Mouse (Mus musculus): ENCODE measurements around the gene Mapkapk5.

Gene Mapkapk5

GRCm38 (mm10) chr5:121545793-121546529, at the start of gene Mapkapk5:
Gene Mapkapk5 (minus strand): TSS chr5:121545905.
- peak; percentile 96 for DNase-seq

DNA sequence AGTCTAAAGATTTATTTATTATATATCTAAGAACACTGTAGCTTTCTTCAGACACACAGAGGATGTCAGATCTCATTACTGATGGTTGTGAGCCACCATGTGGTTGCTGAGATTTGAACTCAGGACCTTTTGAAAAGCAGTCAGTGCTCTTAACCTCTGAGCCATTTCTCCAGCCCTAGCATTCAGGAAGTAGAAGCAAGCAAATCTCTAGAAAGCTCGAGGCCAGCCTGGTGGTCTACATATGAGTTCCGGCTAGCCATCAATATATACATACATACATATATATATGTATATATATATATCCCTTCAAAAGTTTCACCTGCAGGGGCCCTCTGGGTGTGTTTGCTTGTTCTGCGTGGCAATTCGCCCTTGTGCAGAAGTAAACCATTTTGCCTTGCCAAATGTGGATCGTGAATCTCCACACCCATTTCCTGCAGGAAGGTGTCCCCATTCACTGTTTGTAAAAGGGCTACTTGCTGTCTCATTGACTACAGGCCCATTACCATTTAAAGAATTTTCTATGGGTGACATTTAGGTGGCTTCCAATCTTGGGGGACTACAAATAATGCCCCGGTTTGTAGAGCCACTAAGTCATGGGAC, 49.1 kb upstream of the Mapkapk5 start:
- no peak for DNase-seq

DNA sequence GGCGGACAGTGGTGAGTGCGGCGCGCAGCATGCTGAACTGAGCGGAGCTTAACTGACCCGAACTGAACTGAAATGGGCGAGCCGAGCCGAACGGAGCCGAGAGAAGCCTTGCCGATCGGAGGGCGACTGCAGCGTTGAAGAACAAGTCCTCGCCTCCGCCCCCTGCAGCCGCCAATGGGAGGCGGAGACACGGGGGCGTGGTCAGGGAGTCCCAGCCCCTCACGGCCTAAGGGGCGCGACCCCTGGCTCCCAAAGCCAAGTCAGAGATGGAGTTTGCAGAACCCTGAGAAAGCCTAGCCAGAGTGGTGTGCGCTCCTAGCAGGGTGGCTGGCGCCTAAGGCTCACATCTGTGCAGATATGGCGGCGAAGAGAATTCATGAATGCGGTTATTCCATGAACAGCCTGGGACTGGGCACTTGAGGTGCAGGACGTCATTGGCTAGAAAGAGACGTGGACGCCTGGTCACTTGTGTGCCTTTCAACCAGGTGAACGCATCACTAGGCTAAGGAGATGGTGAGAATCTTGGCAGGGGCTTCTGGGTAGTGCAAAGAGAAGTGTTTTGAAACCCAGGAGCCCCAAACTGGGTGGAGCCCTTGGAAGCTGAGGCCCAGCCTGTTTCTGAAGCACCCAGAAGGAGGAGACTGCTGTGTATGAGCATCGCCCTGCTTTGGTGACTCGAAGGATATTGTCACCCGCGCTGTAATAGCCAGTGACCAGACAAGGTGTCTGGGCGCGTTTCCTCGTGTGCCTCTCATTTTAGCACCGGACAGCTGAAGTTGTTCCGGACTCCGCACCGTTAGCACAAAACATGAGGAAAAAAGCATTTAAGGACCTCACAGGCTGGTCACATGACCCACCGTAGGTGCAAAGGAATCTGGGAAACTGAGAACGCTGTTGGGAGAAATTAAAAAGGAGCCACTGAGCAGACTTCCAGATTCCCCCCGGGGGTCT, 48.0 kb upstream of the Mapkapk5 start, which contains the start of gene Aldh2:
Gene Aldh2 (minus strand): TSS at position 374 of the 951 bp plus-strand sequence.
- DNase-seq, result peak; percentile 93

DNA sequence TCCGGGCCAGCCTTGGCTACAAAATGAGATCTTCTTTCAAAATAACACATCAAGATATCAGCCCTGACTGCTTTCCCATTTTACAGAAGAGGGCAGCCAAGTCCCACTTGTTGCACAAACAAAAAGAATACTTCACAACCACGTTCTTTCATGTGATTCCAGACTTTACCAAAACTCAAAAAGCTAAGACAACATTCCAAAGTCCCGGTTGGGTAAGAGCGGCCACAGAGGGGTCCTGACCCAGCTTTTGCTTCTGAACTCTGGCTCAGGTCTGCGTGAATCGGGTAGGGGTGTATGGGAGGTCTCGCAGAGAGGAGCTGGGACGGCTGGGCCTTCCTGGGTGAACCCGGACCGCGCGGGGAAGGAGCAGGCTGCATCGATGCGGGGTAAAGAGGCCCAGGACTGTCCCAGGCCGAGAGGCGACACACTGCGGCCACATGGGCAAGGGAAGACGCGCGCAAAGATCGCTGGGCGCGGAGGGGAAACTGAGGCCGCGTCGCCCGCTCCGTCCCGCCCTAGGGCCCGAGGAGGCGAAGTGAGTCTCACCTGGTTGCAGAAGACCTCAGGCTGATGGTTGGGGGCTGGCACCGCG, 47.2 kb upstream of the Mapkapk5 start:
- peak; percentile 43 for DNase-seq

DNA sequence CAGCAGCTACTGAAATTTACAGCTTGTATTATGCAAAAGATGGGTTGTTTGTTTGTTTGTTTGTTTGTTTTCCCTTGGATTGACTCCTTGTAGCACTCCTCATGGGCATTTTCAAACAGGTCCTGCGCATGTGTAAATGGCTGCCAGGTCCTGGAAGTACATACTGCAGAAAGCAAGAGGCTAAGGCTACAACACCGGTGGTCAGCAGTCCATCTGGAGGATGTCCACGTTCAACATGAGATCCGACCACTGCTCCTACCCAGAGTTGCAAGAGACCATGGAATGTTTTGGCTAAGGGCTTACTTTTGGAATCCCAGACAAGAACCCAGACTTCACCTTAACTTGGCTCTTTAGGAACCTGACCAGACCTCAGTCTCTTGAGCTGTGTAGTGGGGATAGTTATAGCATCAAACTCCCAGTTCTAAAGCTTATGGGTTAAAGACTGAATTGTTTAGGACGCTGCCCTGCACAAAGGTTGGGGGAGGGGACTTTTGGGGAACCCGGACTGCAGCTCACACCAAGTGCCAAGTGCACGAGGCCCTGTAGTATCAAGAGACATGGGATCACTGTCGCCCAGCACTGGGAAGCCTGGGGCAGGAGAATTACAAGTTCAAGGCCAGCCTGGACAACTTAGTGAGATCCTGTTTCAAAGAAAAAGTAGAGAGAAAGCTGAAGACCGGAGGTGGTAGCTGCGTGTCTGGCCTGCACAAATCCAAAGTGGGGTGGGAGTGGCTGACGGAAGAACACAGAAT, 46.5 kb upstream of the Mapkapk5 start:
- no peak for DNase-seq

- no peak for DNase-seq
Measured at GRCm38 (mm10) chr5:121591417-121592063, 45.8 kb upstream of the Mapkapk5 start.

- no peak for DNase-seq
Measured at GRCm38 (mm10) chr5:121589928-121590327, 44.2 kb upstream of the Mapkapk5 start.

DNA sequence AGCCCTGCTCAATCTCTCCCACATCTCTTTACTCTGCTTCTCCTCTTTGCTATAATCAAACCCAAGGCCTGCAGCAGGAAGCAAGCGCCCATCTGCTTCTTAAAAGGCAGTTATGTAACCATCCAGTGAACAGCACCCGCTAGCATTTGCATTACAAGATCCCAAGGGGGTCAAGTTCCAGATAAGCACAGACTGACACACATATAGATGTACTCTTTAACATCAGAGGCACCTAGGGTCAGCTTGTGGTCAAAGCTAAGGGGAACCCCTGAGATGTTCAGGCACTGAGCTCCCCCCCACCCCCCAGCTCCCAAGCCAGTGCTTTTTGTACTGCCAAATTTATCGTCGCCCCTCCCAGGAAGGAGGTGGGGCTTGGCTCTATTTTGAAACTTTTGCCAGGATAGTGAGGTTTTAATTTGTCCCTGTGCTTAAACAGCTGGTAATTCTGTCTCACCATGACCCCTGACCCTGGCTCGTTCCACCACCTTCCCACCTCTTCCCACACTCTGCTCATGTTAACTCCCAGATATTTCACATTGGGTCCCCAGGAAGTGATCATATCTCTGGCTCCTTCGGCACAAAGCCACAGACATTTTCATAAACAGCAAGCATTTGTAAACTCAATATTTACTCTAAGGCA, 40.8 kb upstream of the Mapkapk5 start:
- no peak for DNase-seq

DNA sequence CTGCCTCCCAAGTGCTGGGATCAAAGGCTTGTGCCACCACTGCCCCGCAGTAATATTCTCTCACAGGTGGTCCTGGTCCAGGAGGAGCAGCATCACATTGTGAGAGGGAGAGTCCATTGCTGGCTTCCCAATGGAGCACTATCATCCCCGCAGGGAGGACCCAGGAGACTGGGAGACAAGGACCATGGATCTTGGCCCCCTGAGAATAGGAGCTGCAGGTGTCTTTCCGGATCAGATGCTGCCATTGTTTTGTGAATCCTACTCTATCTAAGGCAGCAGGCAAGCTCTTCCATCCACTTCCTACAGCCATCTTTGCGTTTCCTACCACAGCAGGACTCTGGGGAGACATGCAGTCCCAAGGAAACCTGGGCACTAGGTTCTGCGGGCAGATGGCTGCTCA, 40.0 kb upstream of the Mapkapk5 start:
- DNase-seq, result no peak

- no peak for DNase-seq
Measured at GRCm38 (mm10) chr5:121585005-121585404, 39.3 kb upstream of the Mapkapk5 start.

DNA sequence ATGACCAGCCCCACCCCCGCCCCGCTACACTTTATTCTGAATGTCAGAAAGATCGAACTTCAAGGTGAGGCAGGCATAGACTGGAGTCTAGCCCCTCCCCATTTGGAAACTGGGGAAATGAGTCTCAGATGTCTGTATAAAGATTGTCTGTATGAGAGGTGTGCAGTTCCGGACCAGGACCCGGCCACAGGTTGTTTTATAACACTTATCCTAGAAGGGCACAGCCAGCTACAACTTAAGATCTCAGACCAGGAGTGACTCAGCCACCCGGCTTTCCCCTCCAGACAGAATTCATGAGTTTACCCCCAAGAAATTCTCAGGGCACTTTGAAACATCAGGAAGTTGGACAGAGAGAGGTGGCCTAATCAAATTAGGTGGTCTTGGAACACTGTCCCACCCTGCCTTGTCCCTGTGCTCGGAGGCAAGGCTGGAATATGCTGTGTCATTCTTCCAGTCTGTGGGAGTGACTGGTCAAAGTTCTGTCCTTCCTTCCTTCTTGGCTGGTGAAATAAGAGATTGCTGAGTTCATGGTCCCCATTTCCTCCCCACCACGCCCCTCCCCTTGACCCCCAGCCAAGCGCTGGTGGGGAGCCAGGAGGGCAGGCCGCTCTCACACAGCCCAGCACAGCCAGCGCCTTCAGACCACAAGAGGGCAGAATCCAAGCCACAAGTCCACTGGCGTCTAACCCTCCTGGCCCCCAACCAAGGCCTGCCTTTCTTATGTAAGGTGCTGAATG, 38.2 kb upstream of the Mapkapk5 start:
- peak; percentile 52 for DNase-seq

GRCm38 (mm10) chr5:121581945-121582344, 36.2 kb upstream of the Mapkapk5 start:
- DNase-seq, result no peak

DNA sequence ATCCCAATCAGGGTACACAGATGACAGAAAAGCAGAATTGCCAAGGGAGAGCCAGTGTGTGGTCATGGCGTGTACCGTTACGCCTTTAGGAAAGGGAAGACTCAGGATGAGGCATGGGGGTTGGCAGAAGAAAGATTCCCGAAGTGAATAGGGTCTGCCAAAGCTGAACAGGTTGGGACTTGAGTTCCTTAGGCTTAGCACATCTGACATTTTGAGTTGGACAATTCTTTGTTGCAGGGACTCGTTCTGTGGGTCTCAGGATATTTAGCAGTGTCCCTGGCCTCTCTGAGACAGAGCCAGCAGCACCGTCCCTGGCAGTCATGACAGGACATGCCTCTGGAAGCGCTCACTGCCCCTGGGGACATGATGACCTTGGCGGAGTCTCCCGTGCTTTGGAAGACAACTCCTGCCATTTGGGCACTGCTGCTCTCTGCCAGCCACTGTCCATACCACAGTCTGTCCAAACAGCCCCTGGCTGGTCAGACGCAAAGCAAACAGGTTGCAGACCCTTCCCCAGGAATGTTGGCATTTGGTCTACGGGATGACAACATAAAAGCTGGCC, 31.3 kb upstream of the Mapkapk5 start:
- DNase-seq, result no peak

DNA sequence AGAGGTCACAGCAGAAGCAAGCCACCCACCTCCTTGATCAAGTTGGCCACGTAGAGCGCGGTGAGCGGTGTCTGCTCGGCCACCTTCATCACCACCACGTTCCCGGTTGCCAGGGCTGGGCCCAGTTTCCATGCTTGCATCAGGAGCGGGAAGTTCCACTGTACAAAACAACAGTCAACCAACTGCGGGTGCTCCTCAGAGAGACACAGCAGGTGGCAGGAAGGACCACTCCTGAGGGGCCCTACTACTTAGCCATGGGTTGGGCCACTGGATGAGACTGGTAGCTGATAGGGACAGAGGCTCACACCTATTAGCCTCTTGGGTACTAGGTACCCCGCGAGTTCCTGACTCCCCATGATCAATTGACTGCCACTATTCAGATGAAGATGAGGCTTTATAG, 30.2 kb upstream of the Mapkapk5 start:
- DNase-seq, result no peak

- DNase-seq, result no peak
Measured at GRCm38 (mm10) chr5:121574145-121574544, 28.4 kb upstream of the Mapkapk5 start.

DNA sequence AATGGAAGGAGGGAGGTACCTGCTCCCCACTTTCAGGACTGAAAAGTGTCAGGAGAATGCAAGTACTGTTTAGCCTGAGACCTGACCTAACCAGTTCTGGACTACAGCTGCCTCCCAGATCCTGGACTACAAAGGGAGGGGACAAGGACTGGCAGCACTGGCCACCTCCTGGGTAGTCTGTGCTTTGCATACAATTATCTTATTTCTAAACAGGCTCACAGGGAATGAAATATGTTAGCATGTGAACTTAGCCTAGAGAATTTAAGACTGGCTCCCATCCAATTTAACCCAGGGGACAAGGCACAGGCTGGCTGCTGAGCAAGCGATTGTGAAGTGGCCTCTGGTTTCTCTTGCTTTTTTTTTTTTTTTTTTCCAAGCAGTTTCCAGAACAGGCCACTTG, 25.1 kb upstream of the Mapkapk5 start:
- DNase-seq, result no peak

DNA sequence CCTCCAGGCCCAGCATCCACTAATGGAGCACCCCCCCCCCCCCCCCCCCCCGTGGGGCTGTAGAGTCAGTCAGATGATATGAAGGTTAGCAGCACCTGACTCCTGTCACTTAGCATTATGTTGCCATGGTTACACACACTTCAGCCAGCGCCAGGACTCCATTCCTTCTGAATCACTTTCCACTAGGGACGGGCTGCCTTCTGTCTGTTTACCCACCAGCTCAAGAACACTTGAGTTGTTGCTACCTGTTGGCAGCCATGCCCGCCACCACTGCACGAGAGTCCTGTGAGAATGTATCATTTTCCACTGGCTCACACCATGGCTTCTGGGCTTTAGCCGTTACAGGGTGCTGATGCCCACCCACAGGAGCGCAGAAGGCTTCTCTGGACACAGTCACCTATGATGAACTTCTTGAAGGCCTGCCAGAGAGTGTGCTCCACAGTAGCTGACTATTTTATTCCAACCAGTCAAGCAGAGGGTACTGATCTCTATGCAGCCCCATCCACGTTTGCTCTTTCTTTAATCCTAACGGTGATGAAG, 24.2 kb upstream of the Mapkapk5 start:
- no peak for DNase-seq

- DNase-seq, result no peak
Measured at GRCm38 (mm10) chr5:121566035-121566681, 20.5 kb upstream of the Mapkapk5 start.

- peak; percentile 92 for DNase-seq
Measured at GRCm38 (mm10) chr5:121564468-121564895, 18.8 kb upstream of the Mapkapk5 start.

All from embryo, embryonic 11 days (tissue).